Mouse (Mus musculus) liver, embryonic 14.5 days (tissue): Measurements from ENCODE around the gene Fcnb. TPM values are rescaled to one million over a fixed set of nuclear protein-coding genes. Genes with fewer than 3 reads are reported as not detected.

Experiments
- ATAC-seq: fragments of 200-750 bp; cut with Nextera tagmentation; 2 replicates; pipeline ENCODE4 v1.8.0; 2017; ENCODE audit warnings: moderate number of reproducible peaks, mild to moderate bottlenecking, moderate library complexity; ENCODE audit not compliant: insufficient read depth
- DNase-seq, 3 experiments: peaks; one replicate each; pipeline ENCODE4 v3.0.0-alpha.2; 2012 to 2013; ENCODE audit warnings: low read depth in 3 of 3, low spot score in 3 of 3
- H3K27ac ChIP-seq: fragments of 300-500 bp; sonication (generic); 2 replicates; pipeline ENCODE4 v1.5.1; 2014; ENCODE audit warnings: moderate library complexity, mild to moderate bottlenecking, control low read depth, inconsistent platforms
- H3K27me3 ChIP-seq: fragments of 300-500 bp; sonication (generic); 2 replicates; pipeline ENCODE4 v1.6.1; 2014; ENCODE audit warnings: mild to moderate bottlenecking, low read length, moderate library complexity; ENCODE audit not compliant: control insufficient read depth, insufficient read depth
- H3K36me3 ChIP-seq: fragments of 300-500 bp; sonication (generic); replicated peaks from 2 replicates; pipeline ENCODE4 v1.6.1; 2014; ENCODE audit warnings: low read depth; ENCODE audit not compliant: control insufficient read depth, insufficient read depth
- H3K4me1 ChIP-seq, 2 experiments: fragments of 200-500 bp in 1 of 2; fragments of 300-500 bp in 1 of 2; sonication (generic) in 1 of 2; replicated peaks; 2 replicates each; pipeline ENCODE4 v1.6.1; 2012 to 2014; ENCODE audit warnings: antibody characterized with exemption in 1 of 2, inconsistent platforms in 1 of 2, low read length in 1 of 2; ENCODE audit not compliant: control insufficient read depth in 2 of 2, insufficient read depth in 2 of 2
- H3K4me2 ChIP-seq: fragments of 300-500 bp; sonication (generic); 2 replicates; pipeline ENCODE4 v1.6.1; 2014; ENCODE audit warnings: low read depth, mild to moderate bottlenecking, control low read depth, moderate library complexity
- H3K4me3 ChIP-seq, 2 experiments: fragments of 200-500 bp in 1 of 2; fragments of 300-500 bp in 1 of 2; sonication (generic) in 1 of 2; 2 replicates each; pipeline ENCODE4 v1.5.1; 2012 to 2014; ENCODE audit warnings: low read depth in 2 of 2, low read length in 2 of 2, mild to moderate bottlenecking in 2 of 2, control low read depth in 1 of 2, inconsistent platforms in 1 of 2, moderate library complexity in 1 of 2; ENCODE audit not compliant: insufficient read depth in 1 of 2
- H3K9ac ChIP-seq: fragments of 300-500 bp; sonication (generic); replicated peaks from 2 replicates; pipeline ENCODE4 v1.6.1; 2014; ENCODE audit warnings: mild to moderate bottlenecking, control low read depth, moderate library complexity
- H3K9me3 ChIP-seq: fragments of 300-500 bp; sonication (generic); 2 replicates; pipeline ENCODE4 v1.6.1; 2016; ENCODE audit warnings: low read length, mixed read lengths; ENCODE audit not compliant: control insufficient read depth
- CTCF ChIP-seq: IDR thresholded peaks from 2 replicates; pipeline ENCODE4 v1.5.1; 2016; ENCODE audit warnings: antibody characterized with exemption, low read depth, control low read depth
- EP300 ChIP-seq: IDR thresholded peaks from 2 replicates; pipeline ENCODE4 v1.6.1; 2016; ENCODE audit warnings: antibody characterized with exemption, low read depth
- WGBS: fragments of 180-500 bp; shearing (Covaris S2); extraction: QIAGEN DNeasy Blood & Tissue Kit; methylation state at CpG from one replicate; pipeline ENCODE4 v1.1.7; 2014; ENCODE audit not compliant: insufficient replicate concordance; 5-methylcytosine and 5-hydroxymethylcytosine counted together
- polyA plus RNA-seq, 2 experiments: library from polyadenylated mRNA; depleted of rRNA in 1 of 2; stranded (reverse) in 1 of 2; unstranded in 1 of 2; fragments of >200 nt; fragmentation: Nextera tagmentation in 1 of 2; extraction: Ambion mirVana in 1 of 2; gene quantifications; 2 replicates each; pipeline versions ENCODE4 v1.2.1 to v1.2.3; 2012 to 2014

Fcnb gene
- polyA plus RNA-seq, 2 experiments = 14.6 to 29.9 TPM

DNA sequence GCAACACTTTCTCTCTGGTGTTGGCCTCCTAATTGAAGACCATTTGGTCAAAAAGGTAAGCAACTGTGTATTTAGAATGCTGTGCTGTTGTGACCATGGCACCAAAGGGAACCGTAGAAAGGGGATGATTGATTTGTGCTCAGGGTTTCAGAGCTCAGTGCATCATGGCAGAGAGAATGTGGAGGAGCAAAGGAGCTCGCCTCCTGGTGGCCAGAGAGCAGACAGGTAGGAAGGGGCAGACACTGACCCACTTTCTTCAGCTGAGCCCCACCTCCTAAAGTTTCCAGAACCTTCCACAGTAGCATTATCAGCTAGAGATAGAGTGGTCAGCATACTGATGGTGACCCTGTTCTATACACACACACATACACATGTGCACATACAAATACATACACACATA lies 21.3 kb upstream of the Fcnb start:
- no peak overlapping the region for H3K4me3 ChIP-seq
- H3K9ac ChIP-seq = no peak overlapping the region
- no peaks in the 10 kb centered on the region for H3K9me3 ChIP-seq
- H3K27ac ChIP-seq = no peak overlapping the region
- no peak for DNase-seq
- no peak for ATAC-seq
- H3K36me3 ChIP-seq = no peaks in the 10 kb centered on the region
- no peak overlapping the region for H3K4me2 ChIP-seq
- H3K4me1 ChIP-seq = peaks cover 16 to 18% of the 10 kb centered on the region in 2 experiments
- 55% methylated on average over 2 of the region's 2 CpGs for WGBS
- TF ChIP-seq CTCF (peak; percentile 83), EP300 (0 out of 2 replicates have a peak, but pooled peaks have one; percentile 27)
- H3K27me3 ChIP-seq = no peaks in the 10 kb centered on the region

- DNase-seq (no peak), ATAC-seq (no peak)
- 48% methylated on average over 2 of the region's 2 CpGs for WGBS
- Histone ChIP-seq H3K4me3 (no peak overlapping the region), H3K4me2 (no peak overlapping the region), H3K36me3 (no peaks in the 10 kb centered on the region), H3K27me3 (no peaks in the 10 kb centered on the region; the same call in 1 of the 2 replicates), H3K27ac (peak overlapping the region; percentile 19; the same call in 1 of the 2 replicates), H3K9me3 (no peaks in the 10 kb centered on the region), H3K9ac (no peak overlapping the region), H3K4me1 (peaks cover 35 to 36% of the 10 kb centered on the region in 2 experiments)
- TF ChIP-seq EP300 = no peak
- peak; percentile 52; the same call in 1 of the 2 replicates for TF ChIP-seq CTCF
Observed at GRCm38 (mm10) chr2:28103653-28104052, 19.0 kb upstream of the Fcnb start.

- TF ChIP-seq CTCF (no peak), EP300 (peak; percentile 21; the same call in 1 of the 2 replicates)
- DNase-seq = peak in 2 of 3 experiments; percentile 30 to 46
- Histone ChIP-seq H3K27ac (peak overlapping the region; percentile 55), H3K27me3 (peaks cover 4% of the 10 kb centered on the region), H3K36me3 (no peaks in the 10 kb centered on the region), H3K9me3 (no peaks in the 10 kb centered on the region), H3K4me3 (no peak overlapping the region), H3K4me2 (no peak overlapping the region), H3K9ac (no peak overlapping the region; the same call in 1 of the 2 replicates), H3K4me1 (peaks cover 40 to 47% of the 10 kb centered on the region in 2 experiments)
- 71% methylated on average over 2 of the region's 2 CpGs for WGBS
- peak; percentile 25; the same call in 1 of the 2 replicates for ATAC-seq
Observed at GRCm38 (mm10) chr2:28101892-28102291, 17.2 kb upstream of the Fcnb start.

DNA sequence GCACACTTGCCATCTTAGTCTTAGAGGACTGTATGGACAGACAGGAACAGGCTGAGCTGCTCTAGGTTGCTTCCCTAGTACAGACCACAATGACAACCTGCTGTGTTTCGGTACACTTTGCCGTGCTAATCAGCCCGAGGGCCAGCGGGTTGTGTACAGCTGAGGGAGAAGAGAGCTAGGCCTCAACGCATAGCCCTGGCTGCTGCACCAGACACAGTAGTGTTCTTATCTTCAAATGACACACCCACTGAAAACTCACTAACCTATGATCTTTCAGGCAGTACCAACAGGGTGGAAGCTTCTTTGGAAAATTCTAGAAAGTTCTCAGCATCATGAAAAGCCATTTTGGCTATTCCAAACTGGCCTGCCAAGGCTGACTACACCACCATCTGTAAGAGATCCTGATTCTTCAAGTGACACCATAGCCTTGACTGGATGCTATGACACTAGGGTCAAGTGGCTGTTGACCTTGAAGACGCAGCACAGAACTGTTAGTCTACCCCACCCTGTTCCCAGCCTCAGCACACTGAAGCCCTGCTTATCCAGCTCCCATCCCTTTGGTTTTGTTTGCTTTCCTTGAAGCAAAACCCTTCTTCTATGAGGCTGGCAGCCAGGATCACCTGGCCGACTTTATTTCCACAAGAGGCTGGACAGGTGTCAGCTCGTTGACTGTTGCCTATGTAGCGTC lies 16.3 kb upstream of the Fcnb start:
- Histone ChIP-seq H3K4me3 (peak overlapping the region; percentile 3 to 4; a peak in 1 of 4 replicates), H3K9me3 (no peaks in the 10 kb centered on the region), H3K27me3 (peaks cover 4% of the 10 kb centered on the region), H3K4me2 (peak overlapping the region; percentile 41), H3K36me3 (no peaks in the 10 kb centered on the region), H3K9ac (peak overlapping the region; percentile 44), H3K27ac (peak overlapping the region; percentile 61), H3K4me1 (peaks cover 45 to 54% of the 10 kb centered on the region in 2 experiments)
- WGBS = 40% methylated on average over 9 of the region's 9 CpGs
- peak; percentile 90 for ATAC-seq
- TF ChIP-seq CTCF = no peak
- peak; percentile 70 for TF ChIP-seq EP300
- peak; percentile 60 to 69 (median 67) for DNase-seq

GRCm38 (mm10) chr2:28098547-28099505 lies 14.1 kb upstream of the Fcnb start:
- peaks cover 45 to 54% of the 10 kb centered on the region in 2 experiments for H3K4me1 ChIP-seq

More at GRCm38 (mm10) chr2:28098547-28099505, 14.1 kb upstream of the Fcnb start:
- Histone ChIP-seq H3K4me2 (peak overlapping the region; percentile 34), H3K36me3 (no peaks in the 10 kb centered on the region), H3K9ac (no peak overlapping the region), H3K27ac (no peak overlapping the region), H3K4me3 (no peak overlapping the region), H3K27me3 (peaks cover 4% of the 10 kb centered on the region), H3K9me3 (no peaks in the 10 kb centered on the region)
- TF ChIP-seq EP300 (no peak), CTCF (no peak)
- ATAC-seq = no peak
- WGBS = 18% methylated on average over 24 of the region's 24 CpGs
- DNase-seq = no peak
